Mouse (Mus musculus) myocyte (in vitro differentiated cells): ENCODE results near the gene Zfp800. TPM values are rescaled to one million over a fixed set of nuclear protein-coding genes. Genes with fewer than 3 reads are reported as not detected.

Experiments
- H3K27me3 ChIP-seq: one replicate; pipeline ENCODE4 v1.6.1; 2011; ENCODE audit not compliant: control insufficient read depth, insufficient read depth, insufficient read length
- H3K36me3 ChIP-seq: one replicate; pipeline ENCODE4 v1.6.1; 2011; ENCODE audit not compliant: control insufficient read depth, insufficient read depth
- H3K4me2 ChIP-seq: one replicate; pipeline ENCODE4 v1.6.1; 2011; ENCODE audit warnings: low read depth, control low read depth
- H3K4me3 ChIP-seq: one replicate; pipeline ENCODE4 v1.5.1; 2011; ENCODE audit warnings: mild to moderate bottlenecking, control low read depth, moderate library complexity
- H3K79me2 ChIP-seq: one replicate; pipeline ENCODE4 v1.6.1; 2011; ENCODE audit not compliant: control insufficient read depth, insufficient read depth
- H3ac ChIP-seq: one replicate; pipeline ENCODE4 v1.6.1; 2011; ENCODE audit not compliant: control insufficient read depth, insufficient read length
- CEBPB ChIP-seq: IDR thresholded peaks from 2 replicates; pipeline ENCODE4 v1.6.1; 2011; ENCODE audit warnings: mild to moderate bottlenecking, moderate library complexity; ENCODE audit not compliant: poor library complexity, insufficient read depth, severe bottlenecking
- E2F4 ChIP-seq: IDR thresholded peaks from one replicate; pipeline ENCODE4 v1.6.1; 2011; ENCODE audit warnings: mild to moderate bottlenecking, control low read depth, moderate library complexity; ENCODE audit not compliant: insufficient read depth
- MAX ChIP-seq: IDR thresholded peaks from one replicate; pipeline ENCODE4 v1.6.1; 2011; ENCODE audit warnings: low read depth, mild to moderate bottlenecking, control low read depth
- MYOD1 ChIP-seq, 3 experiments: IDR thresholded peaks; one replicate each; pipeline ENCODE4 v1.6.1; 2011; ENCODE audit warnings: control low read depth in 2 of 3, low read depth in 2 of 3, mild to moderate bottlenecking in 2 of 3, moderate library complexity in 1 of 3; ENCODE audit not compliant: insufficient read length in 2 of 3, control insufficient read depth in 1 of 3
- MYOG ChIP-seq, 3 experiments: IDR thresholded peaks; one replicate each; pipeline ENCODE4 v1.6.1; 2011; ENCODE audit warnings: control low read depth in 2 of 3, low read depth in 2 of 3, mild to moderate bottlenecking in 2 of 3; ENCODE audit not compliant: insufficient read length in 2 of 3, control insufficient read depth in 1 of 3, insufficient read depth in 1 of 3
- POLR2A ChIP-seq: IDR thresholded peaks from one replicate; pipeline ENCODE4 v1.6.1; 2011; ENCODE audit warnings: low read depth, mild to moderate bottlenecking, control low read depth, moderate library complexity; ENCODE audit not compliant: insufficient read length
- POLR2AphosphoS2 ChIP-seq: IDR thresholded peaks from one replicate; pipeline ENCODE4 v1.6.1; 2011; ENCODE audit warnings: low read depth, control low read depth; ENCODE audit not compliant: insufficient read length
- REST ChIP-seq: IDR thresholded peaks from one replicate; pipeline ENCODE4 v1.6.1; 2011; ENCODE audit warnings: mild to moderate bottlenecking, control low read depth, moderate library complexity; ENCODE audit not compliant: insufficient read depth, insufficient read length
- SRF ChIP-seq: IDR thresholded peaks from one replicate; pipeline ENCODE4 v1.6.1; 2011; ENCODE audit warnings: low read depth; ENCODE audit not compliant: control insufficient read depth, insufficient read length
- TCF12 ChIP-seq: IDR thresholded peaks from one replicate; pipeline ENCODE4 v1.6.1; 2011; ENCODE audit warnings: mild to moderate bottlenecking, control low read depth; ENCODE audit not compliant: poor library complexity, insufficient read depth, severe bottlenecking
- TCF3 ChIP-seq: IDR thresholded peaks from one replicate; pipeline ENCODE4 v1.6.1; 2011; ENCODE audit warnings: low read depth, control low read depth; ENCODE audit not compliant: insufficient read length
- USF1 ChIP-seq: IDR thresholded peaks from one replicate; pipeline ENCODE4 v1.6.1; 2011; ENCODE audit warnings: low read depth, mild to moderate bottlenecking, control low read depth, moderate library complexity
- polyA plus RNA-seq: library from polyadenylated mRNA; unstranded; fragments of >200 nt; fragmentation: generic; extraction: Trizol; gene quantifications from one replicate; pipeline ENCODE4 v1.2.1, GENCODE M21; 2012; ENCODE audit warnings: missing spikeins

Gene Zfp800
- polyA plus RNA-seq, 1 experiment = 2.0 TPM

GRCm38 (mm10) chr6:28259750-28260149 is 138.1 kb downstream of the Zfp800 start:
- Histone ChIP-seq H3K4me3 (no peak overlapping the region), H3ac (no peak overlapping the region), H3K36me3 (peaks cover 26% of the 10 kb centered on the region), H3K27me3 (no peaks in the 10 kb centered on the region), H3K79me2 (no peaks in the 10 kb centered on the region), H3K4me2 (no peak overlapping the region)
- TF ChIP-seq POLR2A = no peak
- no peak for TF ChIP-seq POLR2AphosphoS2
- no peak for TF ChIP-seq MYOG (IDR thresholded peaks at IDR 0.05; ENCODE audit: control insufficient read depth in 1 of 3, insufficient read depth in 1 of 3, insufficient read length in 2 of 3, low read depth in 2 of 3)
- TF ChIP-seq USF1 = no peak
- no peak for TF ChIP-seq SRF
- TF ChIP-seq MYOD1 (IDR thresholded peaks at IDR 0.05; ENCODE audit: control insufficient read depth in 1 of 3, insufficient read length in 2 of 3, low read depth in 2 of 3) = no peak
- TF ChIP-seq TCF12 = no peak
- no peak for TF ChIP-seq MAX
- TF ChIP-seq E2F4 = no peak
- no peak for TF ChIP-seq TCF3
- TF ChIP-seq REST = no peak
- no peak for TF ChIP-seq CEBPB

GRCm38 (mm10) chr6:28258440-28258839 is 139.4 kb downstream of the Zfp800 start:
- TF ChIP-seq CEBPB (no peak), MYOG (IDR thresholded peaks at IDR 0.05; ENCODE audit: control insufficient read depth in 1 of 3, insufficient read depth in 1 of 3, insufficient read length in 2 of 3, low read depth in 2 of 3) (no peak), MYOD1 (IDR thresholded peaks at IDR 0.05; ENCODE audit: control insufficient read depth in 1 of 3, insufficient read length in 2 of 3, low read depth in 2 of 3) (no peak), POLR2AphosphoS2 (no peak), POLR2A (no peak), TCF3 (no peak), REST (no peak), SRF (no peak), USF1 (no peak), MAX (no peak)
- no peak overlapping the region for H3K4me2 ChIP-seq
- H3K36me3 ChIP-seq = peaks cover 26% of the 10 kb centered on the region
- no peak overlapping the region for H3ac ChIP-seq
- no peaks in the 10 kb centered on the region for H3K27me3 ChIP-seq
- no peaks in the 10 kb centered on the region for H3K79me2 ChIP-seq
- H3K4me3 ChIP-seq = no peak overlapping the region

GRCm38 (mm10) chr6:28257772-28258171 is 140.0 kb downstream of the Zfp800 start:
- H3K4me3 ChIP-seq = no peak overlapping the region
- peaks cover 33% of the 10 kb centered on the region for H3K36me3 ChIP-seq

GRCm38 (mm10) chr6:28252790-28253189 is 145.0 kb downstream of the Zfp800 start:
- TF ChIP-seq POLR2AphosphoS2 (no peak), MYOD1 (IDR thresholded peaks at IDR 0.05; ENCODE audit: control insufficient read depth in 1 of 3, insufficient read length in 2 of 3, low read depth in 2 of 3) (no peak), POLR2A (no peak), SRF (no peak), E2F4 (no peak), USF1 (no peak), TCF3 (no peak), MAX (no peak), MYOG (IDR thresholded peaks at IDR 0.05; ENCODE audit: control insufficient read depth in 1 of 3, insufficient read depth in 1 of 3, insufficient read length in 2 of 3, low read depth in 2 of 3) (no peak), CEBPB (no peak), REST (no peak), TCF12 (no peak)

More at GRCm38 (mm10) chr6:28257772-28258171, 140.0 kb downstream of the Zfp800 start:
- no peak for TF ChIP-seq TCF3
- no peak for TF ChIP-seq TCF12
- TF ChIP-seq SRF = no peak
- no peak for TF ChIP-seq POLR2A
- no peak for TF ChIP-seq CEBPB
- TF ChIP-seq E2F4 = no peak
- TF ChIP-seq POLR2AphosphoS2 = no peak
- TF ChIP-seq MYOG (IDR thresholded peaks at IDR 0.05; ENCODE audit: control insufficient read depth in 1 of 3, insufficient read depth in 1 of 3, insufficient read length in 2 of 3, low read depth in 2 of 3) = no peak
- no peak for TF ChIP-seq REST
- TF ChIP-seq MAX = no peak
- no peak for TF ChIP-seq MYOD1 (IDR thresholded peaks at IDR 0.05; ENCODE audit: control insufficient read depth in 1 of 3, insufficient read length in 2 of 3, low read depth in 2 of 3)
- TF ChIP-seq USF1 = no peak
- Histone ChIP-seq H3K79me2 (no peaks in the 10 kb centered on the region), H3K4me2 (no peak overlapping the region), H3K27me3 (no peaks in the 10 kb centered on the region), H3ac (no peak overlapping the region)

GRCm38 (mm10) chr6:28248211-28248610 is 149.6 kb downstream of the Zfp800 start:
- Histone ChIP-seq H3K4me2 (no peak overlapping the region), H3K36me3 (peaks cover 17% of the 10 kb centered on the region), H3ac (no peak overlapping the region), H3K79me2 (no peaks in the 10 kb centered on the region), H3K4me3 (no peak overlapping the region), H3K27me3 (no peaks in the 10 kb centered on the region)
- TF ChIP-seq TCF12 (no peak), USF1 (no peak), MYOG (IDR thresholded peaks at IDR 0.05; ENCODE audit: control insufficient read depth in 1 of 3, insufficient read depth in 1 of 3, insufficient read length in 2 of 3, low read depth in 2 of 3) (no peak), REST (no peak), SRF (no peak), TCF3 (no peak), MYOD1 (IDR thresholded peaks at IDR 0.05; ENCODE audit: control insufficient read depth in 1 of 3, insufficient read length in 2 of 3, low read depth in 2 of 3) (no peak), POLR2AphosphoS2 (no peak), CEBPB (no peak)

More at GRCm38 (mm10) chr6:28252790-28253189, 145.0 kb downstream of the Zfp800 start:
- H3K79me2 ChIP-seq = no peaks in the 10 kb centered on the region
- H3ac ChIP-seq = no peak overlapping the region
- no peak overlapping the region for H3K4me2 ChIP-seq
- no peaks in the 10 kb centered on the region for H3K27me3 ChIP-seq
- no peak overlapping the region for H3K4me3 ChIP-seq
- peaks cover 20% of the 10 kb centered on the region for H3K36me3 ChIP-seq
